Mouse (Mus musculus): Measurements from ENCODE around the gene Prss36. TPM values are rescaled to one million over a fixed set of nuclear protein-coding genes. Genes with fewer than 3 reads are reported as not detected.
"Not testable (repeated sequence)": the region's sequence is repeated elsewhere in the genome, so short reads cannot be mapped to it uniquely, and the experiment has no call there.

Prss36 gene
- polyA plus RNA-seq, 1 experiment from 2014 or later = 10.7 TPM

DNA sequence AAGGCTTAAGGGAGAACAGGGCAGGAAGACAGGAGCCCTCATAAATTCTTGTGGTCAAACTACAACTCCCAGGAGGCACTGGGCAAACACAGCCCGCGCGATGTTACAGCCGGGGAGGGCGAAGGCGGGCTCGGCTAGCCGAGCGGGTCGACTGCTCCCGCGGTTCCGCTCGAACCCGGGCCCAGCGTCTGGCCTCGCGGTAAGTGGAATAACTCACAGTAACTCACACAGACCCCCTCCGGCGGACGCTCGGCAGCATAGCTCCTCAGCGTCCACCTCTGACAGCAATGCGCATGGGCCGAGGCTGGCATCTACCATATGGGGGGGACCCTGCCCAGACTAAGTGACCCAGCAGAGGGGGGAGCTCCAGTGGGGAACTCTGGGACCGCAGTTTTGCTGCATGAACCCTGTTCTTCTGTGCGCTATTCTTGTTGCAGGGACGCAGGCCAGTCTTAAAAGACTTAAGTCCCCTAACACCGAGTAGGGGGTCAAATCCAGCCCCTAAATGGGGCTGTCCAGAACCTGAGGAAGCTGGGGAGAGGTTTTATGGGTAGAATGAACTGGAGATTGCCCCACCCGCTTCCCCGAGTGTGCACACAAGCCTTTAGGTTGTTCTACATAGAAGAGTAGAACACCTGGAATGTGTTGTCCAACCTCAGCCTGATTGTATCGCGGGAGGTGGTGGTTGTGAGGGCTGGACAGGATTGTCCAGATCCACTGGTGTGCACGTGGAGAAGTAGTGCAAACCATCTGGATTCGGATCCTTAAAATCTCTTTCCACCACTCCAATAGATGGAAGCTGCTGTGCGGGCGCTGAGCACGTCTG, 42.3 kb downstream of the Prss36 start, which contains the start of gene Bckdk:
Gene Bckdk (plus strand): TSS at position 112 of the 826 bp plus-strand sequence.
- Histone ChIP-seq H3K27ac (ENCODE audit: low read depth, low read length) (peak within 1 kb of the TSS; percentile 63; the same call in 1 of the 2 replicates), H3K4me3 (ENCODE audit: low read depth, low read length) (peak within 1 kb of the TSS; percentile 71)
- WGBS = 8% methylated on average over 38 of the region's 38 CpGs

DNA sequence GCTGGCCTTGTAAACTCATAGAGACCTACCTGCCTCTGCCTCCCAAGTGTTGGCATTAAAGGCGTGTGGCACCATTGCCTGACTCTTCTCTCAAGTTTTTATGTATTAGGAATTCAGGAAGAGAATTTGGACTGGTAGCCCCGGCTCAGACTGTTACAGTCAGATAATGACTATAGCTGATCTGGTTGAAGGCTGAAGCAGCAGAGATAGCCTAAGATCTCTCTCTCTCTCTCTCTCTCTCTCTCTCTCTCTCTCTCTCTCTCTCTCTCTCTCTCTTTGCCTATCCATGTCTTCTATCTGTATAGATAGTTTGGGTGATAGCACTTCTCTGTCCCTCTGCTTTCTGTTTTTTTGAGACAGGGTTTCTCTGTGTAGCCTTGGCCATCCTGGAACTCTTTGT, 44.8 kb downstream of the Prss36 start:
- Histone ChIP-seq H3K27ac (ENCODE audit: low read depth, low read length) (no peak overlapping the region), H3K4me3 (ENCODE audit: low read depth, low read length) (no peak overlapping the region), H3K4me1 (replicated peaks; ENCODE audit: control insufficient read depth, insufficient read depth, low read length) (peaks cover 3% of the 10 kb centered on the region; the same call in 1 of the 2 replicates), H3K9ac (ENCODE audit: low read length) (no peak overlapping the region), H3K27me3 (ENCODE audit: control insufficient read depth, insufficient read depth, low read length) (no peaks in the 10 kb centered on the region), H3K4me2 (ENCODE audit: low read depth, low read length, severe bottlenecking) (no peak overlapping the region), H3K9me3 (ENCODE audit: control insufficient read depth, low read length) (no peaks in the 10 kb centered on the region), H3K36me3 (ENCODE audit: control insufficient read depth, insufficient read depth, low read length) (peaks cover 2% of the 10 kb centered on the region; the same call in 1 of the 2 replicates)
- 90% methylated on average over 2 of the region's 2 CpGs for WGBS
- DNase-seq (ENCODE audit: low spot score) = no peak
- no peak for ATAC-seq (replicated peaks; ENCODE audit: low FRiP score)

More for the DNA sequence above, 42.3 kb downstream of the Prss36 start, which contains the start of gene Bckdk:
- H3K27me3 ChIP-seq (ENCODE audit: control insufficient read depth, insufficient read depth, low read length) = no peaks in the 10 kb centered on the region
- no peaks in the 10 kb centered on the region for H3K9me3 ChIP-seq (ENCODE audit: control insufficient read depth, low read length)
- peaks cover 3% of the 10 kb centered on the region; the same call in 1 of the 2 replicates for H3K4me1 ChIP-seq (replicated peaks; ENCODE audit: control insufficient read depth, insufficient read depth, low read length)
- H3K9ac ChIP-seq (ENCODE audit: low read length) = peak within 1 kb of the TSS; percentile 87
- DNase-seq (ENCODE audit: low spot score) = peak; percentile 89
- H3K4me2 ChIP-seq (ENCODE audit: low read depth, low read length, severe bottlenecking) = peak within 1 kb of the TSS; percentile 86
- peak; percentile 93 for ATAC-seq (replicated peaks; ENCODE audit: low FRiP score)
- peaks cover 13% of the 10 kb centered on the region for H3K36me3 ChIP-seq (ENCODE audit: control insufficient read depth, insufficient read depth, low read length)

DNA sequence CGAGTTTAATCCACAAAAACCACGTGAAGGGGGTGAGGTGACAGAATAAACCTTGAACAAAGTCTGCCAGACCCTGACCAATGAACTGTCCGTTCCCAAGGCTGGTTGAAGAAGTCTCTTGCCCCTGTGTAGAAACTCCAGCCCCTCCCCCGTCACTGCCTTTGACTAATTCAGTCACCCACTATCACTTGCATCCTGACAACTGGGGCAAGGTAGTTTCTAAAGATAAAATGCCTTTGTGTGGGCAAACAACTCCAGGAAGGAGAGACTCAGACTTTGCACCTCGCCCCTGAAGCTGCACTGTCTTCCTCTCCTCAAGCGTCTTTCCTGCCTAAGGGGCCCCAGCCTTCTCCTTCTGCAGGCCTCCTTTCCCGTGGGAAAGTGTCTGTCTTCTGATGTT, 46.5 kb downstream of the Prss36 start:
- peaks cover 4% of the 10 kb centered on the region; the same call in 1 of the 2 replicates for H3K4me1 ChIP-seq (replicated peaks; ENCODE audit: control insufficient read depth, insufficient read depth, low read length)
- WGBS = 53% methylated on average over 7 of the region's 7 CpGs

DNA sequence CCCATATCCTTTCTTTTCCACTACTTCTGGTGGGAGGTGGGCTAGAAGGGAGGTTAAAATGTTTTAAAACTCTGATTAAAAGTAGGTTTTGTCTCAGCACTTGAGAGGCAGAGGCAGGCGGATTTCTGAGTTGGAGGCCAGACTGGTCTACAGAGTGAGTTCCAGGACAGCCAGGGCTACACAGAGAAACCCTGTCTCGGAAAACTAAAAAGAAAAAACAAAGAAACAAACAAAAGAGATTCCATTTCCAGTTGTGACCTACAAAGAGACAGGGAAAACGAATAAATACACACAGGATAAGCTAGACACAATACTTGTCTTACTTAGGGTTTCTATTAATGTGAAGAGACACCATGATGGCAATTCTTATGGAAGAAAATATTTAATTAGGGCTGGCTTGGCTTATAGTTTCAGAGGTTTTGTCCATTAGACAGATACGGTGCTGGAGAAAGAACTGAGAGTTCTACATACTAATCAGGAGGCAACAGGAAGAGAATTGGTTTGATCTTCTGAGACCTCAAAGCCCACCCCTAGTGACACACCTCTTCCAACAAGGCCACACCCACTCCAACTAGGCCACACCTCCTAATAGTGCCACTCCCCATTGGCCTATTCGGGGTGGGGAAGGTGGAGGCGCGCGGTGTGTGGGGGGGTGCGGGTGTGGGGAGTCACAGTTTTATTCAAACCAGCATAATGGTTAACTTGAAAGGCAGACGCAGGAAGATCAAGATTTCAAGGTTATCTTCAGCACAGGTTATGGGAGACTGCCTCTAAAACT, 48.2 kb downstream of the Prss36 start:
- DNase-seq (ENCODE audit: low spot score) (no peak), ATAC-seq (replicated peaks; ENCODE audit: low FRiP score) (no peak)
- H3K9ac ChIP-seq (ENCODE audit: low read length) = no peak overlapping the region
- H3K4me2 ChIP-seq (ENCODE audit: low read depth, low read length, severe bottlenecking) = no peak overlapping the region
- H3K27ac ChIP-seq (ENCODE audit: low read depth, low read length) = no peak overlapping the region
- no peak overlapping the region for H3K4me3 ChIP-seq (ENCODE audit: low read depth, low read length)
- H3K36me3 ChIP-seq (ENCODE audit: control insufficient read depth, insufficient read depth, low read length) = no peaks in the 10 kb centered on the region
- no peaks in the 10 kb centered on the region for H3K9me3 ChIP-seq (ENCODE audit: control insufficient read depth, low read length)
- H3K27me3 ChIP-seq (ENCODE audit: control insufficient read depth, insufficient read depth, low read length) = no peaks in the 10 kb centered on the region
- WGBS = 37% methylated on average over 10 of the region's 10 CpGs
- H3K4me1 ChIP-seq (replicated peaks; ENCODE audit: control insufficient read depth, insufficient read depth, low read length) = 0 out of 2 replicates have a peak, but pooled peaks cover 6% of the 10 kb centered on the region

More for the DNA sequence above, 46.5 kb downstream of the Prss36 start:
- H3K27ac ChIP-seq (ENCODE audit: low read depth, low read length) = no peak overlapping the region
- no peak overlapping the region for H3K4me3 ChIP-seq (ENCODE audit: low read depth, low read length)
- no peaks in the 10 kb centered on the region for H3K9me3 ChIP-seq (ENCODE audit: control insufficient read depth, low read length)
- DNase-seq (ENCODE audit: low spot score) = no peak
- no peak overlapping the region for H3K4me2 ChIP-seq (ENCODE audit: low read depth, low read length, severe bottlenecking)
- H3K9ac ChIP-seq (ENCODE audit: low read length) = no peak overlapping the region
- no peaks in the 10 kb centered on the region for H3K36me3 ChIP-seq (ENCODE audit: control insufficient read depth, insufficient read depth, low read length)
- ATAC-seq (replicated peaks; ENCODE audit: low FRiP score) = no peak
- H3K27me3 ChIP-seq (ENCODE audit: control insufficient read depth, insufficient read depth, low read length) = no peaks in the 10 kb centered on the region

DNA sequence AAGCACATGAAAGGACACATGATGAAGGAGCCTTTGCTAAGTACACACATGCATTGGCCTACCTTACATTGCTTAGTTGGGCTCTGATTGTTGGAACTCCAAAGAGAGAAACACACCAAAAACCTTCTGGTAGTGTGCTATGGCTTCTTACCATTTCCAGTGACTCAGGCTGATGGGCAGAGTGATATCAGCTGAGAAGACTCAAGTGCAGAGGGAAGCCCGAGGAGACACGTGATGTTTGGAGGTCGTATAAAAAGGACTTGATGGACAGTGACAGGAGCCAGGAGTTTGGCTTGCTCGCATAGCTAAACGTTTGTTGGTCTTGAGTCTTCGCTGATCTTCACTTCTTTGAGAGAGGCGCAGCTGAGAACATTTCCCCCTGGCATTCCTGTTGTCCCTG, 49.0 kb downstream of the Prss36 start:
- DNase-seq (ENCODE audit: low spot score) = no peak
- ATAC-seq (replicated peaks; ENCODE audit: low FRiP score) = no peak
- no peaks in the 10 kb centered on the region for H3K27me3 ChIP-seq (ENCODE audit: control insufficient read depth, insufficient read depth, low read length)
- H3K9me3 ChIP-seq (ENCODE audit: control insufficient read depth, low read length) = no peaks in the 10 kb centered on the region
- H3K4me3 ChIP-seq (ENCODE audit: low read depth, low read length) = no peak overlapping the region
- 88% methylated on average over 7 of the region's 7 CpGs for WGBS
- no peak overlapping the region for H3K4me2 ChIP-seq (ENCODE audit: low read depth, low read length, severe bottlenecking)
- no peak overlapping the region for H3K9ac ChIP-seq (ENCODE audit: low read length)
- no peak overlapping the region for H3K27ac ChIP-seq (ENCODE audit: low read depth, low read length)
- 0 out of 2 replicates have a peak, but pooled peaks cover 6% of the 10 kb centered on the region for H3K4me1 ChIP-seq (replicated peaks; ENCODE audit: control insufficient read depth, insufficient read depth, low read length)
- H3K36me3 ChIP-seq (ENCODE audit: control insufficient read depth, insufficient read depth, low read length) = no peaks in the 10 kb centered on the region

DNA sequence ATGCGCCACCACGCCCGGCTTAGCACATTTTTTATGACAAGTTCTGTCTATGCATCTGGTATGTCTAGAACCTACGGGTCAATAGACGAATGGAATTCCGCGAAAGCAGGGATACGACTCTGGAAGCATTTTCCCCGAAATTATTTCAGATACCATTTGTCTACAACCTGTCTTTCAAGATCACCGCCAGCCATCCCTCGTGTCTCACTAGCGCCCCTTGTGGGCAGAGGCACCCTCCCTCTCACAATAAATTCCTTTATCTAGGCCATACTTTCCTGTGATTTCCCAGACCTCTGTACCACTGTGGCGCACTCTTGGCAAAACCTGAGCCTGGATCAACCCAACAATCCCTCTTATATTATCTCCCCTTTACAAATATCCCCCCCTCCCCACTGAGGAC, 50.1 kb downstream of the Prss36 start:
- no peak for ATAC-seq (replicated peaks; ENCODE audit: low FRiP score)
- Histone ChIP-seq H3K9me3 (ENCODE audit: control insufficient read depth, low read length) (no peaks in the 10 kb centered on the region), H3K27me3 (ENCODE audit: control insufficient read depth, insufficient read depth, low read length) (no peaks in the 10 kb centered on the region), H3K4me1 (replicated peaks; ENCODE audit: control insufficient read depth, insufficient read depth, low read length) (0 out of 2 replicates have a peak, but pooled peaks cover 6% of the 10 kb centered on the region), H3K36me3 (ENCODE audit: control insufficient read depth, insufficient read depth, low read length) (no peaks in the 10 kb centered on the region), H3K4me2 (ENCODE audit: low read depth, low read length, severe bottlenecking) (no peak overlapping the region), H3K9ac (ENCODE audit: low read length) (no peak overlapping the region), H3K27ac (ENCODE audit: low read depth, low read length) (no peak overlapping the region), H3K4me3 (ENCODE audit: low read depth, low read length) (no peak overlapping the region)
- peak; percentile 74 for DNase-seq (ENCODE audit: low spot score)
- 60% methylated on average over 13 of the region's 13 CpGs for whole genome bisulfite sequencing

DNA sequence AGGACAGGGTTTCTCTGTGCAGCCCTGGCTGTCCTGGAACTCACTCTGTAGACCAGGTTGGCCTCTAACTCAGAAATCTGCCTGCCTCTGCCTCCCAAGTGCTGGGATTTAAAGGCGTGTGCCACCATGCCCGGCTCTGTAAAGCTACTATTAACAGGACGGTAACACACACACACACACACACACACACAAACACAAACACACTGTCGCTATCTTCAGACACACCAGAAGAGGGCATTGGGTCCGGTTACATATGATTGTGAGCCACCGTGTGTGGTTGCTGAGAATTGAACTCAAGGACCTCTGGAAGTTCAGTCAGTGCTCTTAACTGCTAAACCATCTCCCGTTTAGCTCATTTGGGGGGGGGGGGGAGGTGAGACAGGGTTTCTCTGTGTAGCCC, 50.6 kb downstream of the Prss36 start:
- DNase-seq (ENCODE audit: low spot score); ATAC-seq (replicated peaks; ENCODE audit: low FRiP score); H3K4me1 ChIP-seq (replicated peaks; ENCODE audit: control insufficient read depth, insufficient read depth, low read length); H3K27ac ChIP-seq (ENCODE audit: low read depth, low read length); H3K36me3 ChIP-seq (ENCODE audit: control insufficient read depth, insufficient read depth, low read length); H3K9me3 ChIP-seq (ENCODE audit: control insufficient read depth, low read length); H3K4me3 ChIP-seq (ENCODE audit: low read depth, low read length); H3K27me3 ChIP-seq (ENCODE audit: control insufficient read depth, insufficient read depth, low read length); H3K9ac ChIP-seq (ENCODE audit: low read length): not testable (repeated sequence)
- WGBS = 66% methylated on average over 7 of the region's 7 CpGs
- peak overlapping the region; percentile 24; the same call in 1 of the 2 replicates for H3K4me2 ChIP-seq (ENCODE audit: low read depth, low read length, severe bottlenecking)

DNA sequence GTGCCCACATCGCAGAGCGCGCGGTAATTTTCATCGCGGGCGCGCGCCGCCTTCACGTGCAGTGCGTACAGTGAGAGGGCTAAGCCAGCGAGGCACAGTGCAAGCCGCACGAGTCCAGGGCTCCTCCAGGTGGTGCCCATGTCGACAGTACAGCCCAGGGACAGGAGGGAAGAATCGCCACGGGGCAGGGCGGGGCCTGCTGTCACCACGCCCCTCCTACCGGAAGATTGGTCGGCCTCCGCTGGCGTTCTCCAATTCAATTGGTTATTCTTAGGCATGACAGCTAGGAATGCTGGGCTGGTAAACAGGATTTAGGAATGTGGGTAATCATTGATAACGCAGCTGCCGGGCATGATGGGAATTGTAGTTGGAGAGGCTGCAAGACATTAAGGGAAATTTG, 51.1 kb downstream of the Prss36 start, which contains the start of the genes Gm21974 and Vkorc1:
Gene Gm21974 (minus strand): TSS at position 13 of the 400 bp plus-strand sequence.
Gene Vkorc1 (minus strand): TSS at position 176 of the 400 bp plus-strand sequence.
- DNase-seq (ENCODE audit: low spot score) (peak; percentile 94), ATAC-seq (replicated peaks; ENCODE audit: low FRiP score) (peak; percentile 97)
- H3K9ac ChIP-seq (ENCODE audit: low read length) = peak within 1 kb of the TSS; percentile 63
- H3K4me2 ChIP-seq (ENCODE audit: low read depth, low read length, severe bottlenecking) = peak within 1 kb of the TSS; percentile 83
- WGBS = under 1% methylated on average over 26 of the region's 26 CpGs
- no peaks in the 10 kb centered on the region for H3K9me3 ChIP-seq (ENCODE audit: control insufficient read depth, low read length)
- peak within 1 kb of the TSS; percentile 48 for H3K4me3 ChIP-seq (ENCODE audit: low read depth, low read length)
- no peaks in the 10 kb centered on the region for H3K36me3 ChIP-seq (ENCODE audit: control insufficient read depth, insufficient read depth, low read length)
- H3K27ac ChIP-seq (ENCODE audit: low read depth, low read length) = peak within 1 kb of the TSS; percentile 41; the same call in 1 of the 2 replicates
- H3K27me3 ChIP-seq (ENCODE audit: control insufficient read depth, insufficient read depth, low read length) = no peaks in the 10 kb centered on the region
- 0 out of 2 replicates have a peak, but pooled peaks cover 6% of the 10 kb centered on the region for H3K4me1 ChIP-seq (replicated peaks; ENCODE audit: control insufficient read depth, insufficient read depth, low read length)
